Mouse (Mus musculus): ENCODE data around the gene Dlgap3.

Dlgap3 gene

GRCm38 (mm10) chr4:127215799-127216198 is 46.8 kb downstream of the Dlgap3 start:
- DNase-seq (ENCODE audit: low spot score) = no peak

GRCm38 (mm10) chr4:127216251-127216651 is 47.2 kb downstream of the Dlgap3 start:
- no peak for DNase-seq (ENCODE audit: low spot score)

GRCm38 (mm10) chr4:127217048-127217447 is 48.0 kb downstream of the Dlgap3 start:
- no peak for DNase-seq (ENCODE audit: low spot score)

GRCm38 (mm10) chr4:127223291-127223690 is 54.3 kb downstream of the Dlgap3 start:
- DNase-seq (ENCODE audit: low spot score) = no peak

- no peak for DNase-seq (ENCODE audit: low spot score)
These were observed 54.8 kb downstream of the Dlgap3 start for GRCm38 (mm10) chr4:127223755-127224154.

GRCm38 (mm10) chr4:127224444-127225100 is 55.6 kb downstream of the Dlgap3 start:
- no peak for DNase-seq (ENCODE audit: low spot score)

- no peak for DNase-seq (ENCODE audit: low spot score)
These were observed 57.1 kb downstream of the Dlgap3 start for GRCm38 (mm10) chr4:127226067-127226466.

GRCm38 (mm10) chr4:127227051-127227673 is 58.2 kb downstream of the Dlgap3 start:
- no peak for DNase-seq (ENCODE audit: low spot score)

GRCm38 (mm10) chr4:127232028-127232427 is 63.0 kb downstream of the Dlgap3 start:
- DNase-seq (ENCODE audit: low spot score) = no peak

- DNase-seq (ENCODE audit: low spot score) = no peak
These were observed 63.5 kb downstream of the Dlgap3 start for GRCm38 (mm10) chr4:127232551-127232950.

GRCm38 (mm10) chr4:127233416-127234125 is 64.6 kb downstream of the Dlgap3 start:
- no peak for DNase-seq (ENCODE audit: low spot score)

GRCm38 (mm10) chr4:127235742-127236487 is 66.9 kb downstream of the Dlgap3 start:
- peak; percentile 66 for DNase-seq (ENCODE audit: low spot score)

GRCm38 (mm10) chr4:127236631-127237030 is 67.6 kb downstream of the Dlgap3 start:
- no peak for DNase-seq (ENCODE audit: low spot score)

GRCm38 (mm10) chr4:127237271-127237670 is 68.3 kb downstream of the Dlgap3 start:
- no peak for DNase-seq (ENCODE audit: low spot score)

GRCm38 (mm10) chr4:127242696-127243095 is 73.7 kb downstream of the Dlgap3 start:
- DNase-seq (ENCODE audit: low spot score) = no peak

GRCm38 (mm10) chr4:127243552-127243951 is 74.5 kb downstream of the Dlgap3 start, which contains the start of gene Smim12:
Smim12 (plus strand) TSS chr4:127243784.
- peak; percentile 96 for DNase-seq (ENCODE audit: low spot score)

- no peak for DNase-seq (ENCODE audit: low spot score)
These were observed 74.9 kb downstream of the Dlgap3 start for GRCm38 (mm10) chr4:127243953-127244352.

- peak; percentile 78 for DNase-seq (ENCODE audit: low spot score)
These were observed 80.8 kb downstream of the Dlgap3 start for GRCm38 (mm10) chr4:127249701-127250349.

GRCm38 (mm10) chr4:127251963-127252585 is 83.1 kb downstream of the Dlgap3 start:
- DNase-seq (ENCODE audit: low spot score) = no peak

- no peak for DNase-seq (ENCODE audit: low spot score)
These were observed 87.7 kb downstream of the Dlgap3 start for GRCm38 (mm10) chr4:127256739-127257138.

- DNase-seq (ENCODE audit: low spot score) = no peak
These were observed 89.3 kb downstream of the Dlgap3 start for GRCm38 (mm10) chr4:127258186-127258897.

Measured in spleen, adult 12 weeks (tissue).